Mouse (Mus musculus) lung, embryonic 14.5 days (tissue): ENCODE results near the gene Cnpy4. TPM values are rescaled to one million over a fixed set of nuclear protein-coding genes. Genes with fewer than 3 reads are reported as not detected.

Experiments
- ATAC-seq: fragments of 200-750 bp; cut with Nextera tagmentation; 2 replicates; pipeline ENCODE4 v1.8.0; 2017; ENCODE audit warnings: mild to moderate bottlenecking, moderate TSS enrichment, moderate library complexity; ENCODE audit not compliant: insufficient read depth
- DNase-seq: peaks from one replicate; pipeline ENCODE4 v3.0.0-alpha.2; 2015
- H3K27ac ChIP-seq: fragments of 300-500 bp; sonication (generic); 2 replicates; pipeline ENCODE4 v1.5.1; 2014; ENCODE audit warnings: low read depth, mild to moderate bottlenecking, moderate library complexity
- H3K27me3 ChIP-seq: fragments of 300-500 bp; sonication (generic); 2 replicates; pipeline ENCODE4 v1.6.1; 2014; ENCODE audit warnings: low read length, control low read depth; ENCODE audit not compliant: insufficient read depth
- H3K36me3 ChIP-seq: fragments of 300-500 bp; sonication (generic); 2 replicates; pipeline ENCODE4 v1.6.1; 2014; ENCODE audit warnings: control low read depth; ENCODE audit not compliant: insufficient read depth
- H3K4me1 ChIP-seq: fragments of 300-500 bp; sonication (generic); 2 replicates; pipeline ENCODE4 v1.6.1; 2014; ENCODE audit warnings: antibody characterized with exemption, control low read depth; ENCODE audit not compliant: insufficient read depth
- H3K4me2 ChIP-seq: fragments of 300-500 bp; sonication (generic); 2 replicates; pipeline ENCODE4 v1.6.1; 2014; ENCODE audit warnings: mild to moderate bottlenecking
- H3K4me3 ChIP-seq: fragments of 300-500 bp; sonication (generic); 2 replicates; pipeline ENCODE4 v1.5.1; 2014; ENCODE audit warnings: low read depth, low read length
- H3K9ac ChIP-seq: fragments of 300-500 bp; sonication (generic); 2 replicates; pipeline ENCODE4 v1.6.1; 2014
- H3K9me3 ChIP-seq: fragments of 300-500 bp; sonication (generic); 2 replicates; pipeline ENCODE4 v1.6.1; 2016; ENCODE audit warnings: low read depth, low read length, control low read depth
- CTCF ChIP-seq: IDR thresholded peaks from 2 replicates; pipeline ENCODE4 v1.5.1; 2016; ENCODE audit warnings: antibody characterized with exemption, low read depth
- WGBS: fragments of 180-500 bp; shearing (Covaris S2); extraction: QIAGEN DNeasy Blood & Tissue Kit; methylation state at CpG from one replicate; pipeline ENCODE4 v1.1.7; 2014; 5-methylcytosine and 5-hydroxymethylcytosine counted together
- polyA plus RNA-seq: library from polyadenylated mRNA; unstranded; fragments of >200 nt; fragmentation: Nextera tagmentation; extraction: Ambion mirVana; gene quantifications from 2 replicates; pipeline ENCODE4 v1.2.1, GENCODE M21; 2014

The Cnpy4 gene
- 55.5 and 59.0 TPM in 2 replicates for polyA plus RNA-seq

GRCm38 (mm10) chr5:138186950-138187638 lies at the start of gene Cnpy4, which contains the start of gene Taf6:
Gene Cnpy4 (plus strand): TSS chr5:138187485.
Gene Taf6 (minus strand): TSS chr5:138187451.
- under 1% methylated on average over 31 of the region's 31 CpGs for WGBS
- Histone ChIP-seq H3K9ac (peak within 1 kb of the TSS; percentile 74), H3K9me3 (no peaks in the 10 kb centered on the region), H3K27me3 (no peaks in the 10 kb centered on the region), H3K4me3 (peak within 1 kb of the TSS; percentile 71), H3K4me1 (no peaks in the 10 kb centered on the region), H3K4me2 (peak within 1 kb of the TSS; percentile 82), H3K27ac (peak within 1 kb of the TSS; percentile 42), H3K36me3 (peaks cover 34% of the 10 kb centered on the region)
- no peak for TF ChIP-seq CTCF
- peak; percentile 82 for ATAC-seq
- peak; percentile 95 for DNase-seq

GRCm38 (mm10) chr5:138137935-138138549 lies 49.2 kb upstream of the Cnpy4 start:
- 49% methylated on average over 8 of the region's 8 CpGs for WGBS
- Histone ChIP-seq H3K4me1 (no peaks in the 10 kb centered on the region), H3K9ac (no peak overlapping the region), H3K36me3 (peaks cover 26% of the 10 kb centered on the region), H3K4me2 (no peak overlapping the region), H3K27ac (no peak overlapping the region), H3K9me3 (no peaks in the 10 kb centered on the region), H3K4me3 (no peak overlapping the region), H3K27me3 (no peaks in the 10 kb centered on the region)
- ATAC-seq (peak; percentile 70; the same call in 1 of the 2 replicates), DNase-seq (peak; percentile 87)
- peak; percentile 73 for TF ChIP-seq CTCF

GRCm38 (mm10) chr5:138138585-138138984 lies 48.7 kb upstream of the Cnpy4 start:
- 55% methylated on average over 4 of the region's 4 CpGs for WGBS
- no peak overlapping the region for H3K4me2 ChIP-seq
- DNase-seq (no peak), ATAC-seq (no peak)
- no peaks in the 10 kb centered on the region for H3K27me3 ChIP-seq
- no peak for TF ChIP-seq CTCF
- H3K9ac ChIP-seq: no peak overlapping the region
- no peaks in the 10 kb centered on the region for H3K4me1 ChIP-seq
- no peak overlapping the region for H3K4me3 ChIP-seq
- peaks cover 26% of the 10 kb centered on the region for H3K36me3 ChIP-seq
- no peak overlapping the region for H3K27ac ChIP-seq
- no peaks in the 10 kb centered on the region for H3K9me3 ChIP-seq

- 59% methylated on average over 3 of the region's 3 CpGs for WGBS
- Histone ChIP-seq H3K4me1 (no peaks in the 10 kb centered on the region), H3K27me3 (no peaks in the 10 kb centered on the region), H3K9ac (0 out of 2 replicates have a peak overlapping the region, but pooled peaks have one; percentile 81), H3K4me3 (peak overlapping the region; percentile 73), H3K4me2 (peak overlapping the region; percentile 66), H3K9me3 (no peaks in the 10 kb centered on the region), H3K27ac (no peak overlapping the region), H3K36me3 (peaks cover 28% of the 10 kb centered on the region)
- no peak for ATAC-seq
- DNase-seq: no peak
- no peak for TF ChIP-seq CTCF
Observed at GRCm38 (mm10) chr5:138154390-138154789, 32.9 kb upstream of the Cnpy4 start.

- Histone ChIP-seq H3K4me2 (peak within 1 kb of the TSS; percentile 66), H3K9ac (peak within 1 kb of the TSS; percentile 81), H3K27ac (peak within 1 kb of the TSS; percentile 88), H3K4me1 (no peaks in the 10 kb centered on the region), H3K27me3 (no peaks in the 10 kb centered on the region), H3K9me3 (no peaks in the 10 kb centered on the region), H3K36me3 (peaks cover 24% of the 10 kb centered on the region), H3K4me3 (peak within 1 kb of the TSS; percentile 73)
- ATAC-seq: peak; percentile 97
- TF ChIP-seq CTCF: peak; percentile 88
- DNase-seq: peak; percentile 97
- WGBS: under 1% methylated on average over 31 of the region's 31 CpGs
Observed at GRCm38 (mm10) chr5:138155443-138155976, 31.8 kb upstream of the Cnpy4 start, which contains the start of gene Zfp113. Gene Zfp113 (minus strand): TSS chr5:138155744.

GRCm38 (mm10) chr5:138160224-138160762 lies 27.0 kb upstream of the Cnpy4 start:
- Histone ChIP-seq H3K27me3 (no peaks in the 10 kb centered on the region), H3K4me3 (peak overlapping the region; percentile 82), H3K4me1 (0 out of 2 replicates have a peak, but pooled peaks cover 2% of the 10 kb centered on the region), H3K36me3 (peaks cover 32% of the 10 kb centered on the region), H3K4me2 (peak overlapping the region; percentile 85), H3K9ac (peak overlapping the region; percentile 79; the same call in 1 of the 2 replicates), H3K27ac (no peak overlapping the region), H3K9me3 (no peaks in the 10 kb centered on the region)
- ATAC-seq: no peak
- no peak for TF ChIP-seq CTCF
- WGBS: 59% methylated on average over 7 of the region's 7 CpGs
- DNase-seq: no peak
